Mouse (Mus musculus): ENCODE measurements around the gene Taf1c. TPM values are rescaled to one million over a fixed set of nuclear protein-coding genes. Genes with fewer than 3 reads are reported as not detected.

Taf1c gene
- polyA plus RNA-seq, 1 experiment = 109 TPM

GRCm38 (mm10) chr8:119620116-119620840, 15.3 kb upstream of the Taf1c start:
- TF ChIP-seq CTCF (IDR thresholded peaks at IDR 0.05; ENCODE audit: borderline replicate concordance, control insufficient read depth, extremely low read depth, insufficient read depth, low read length, poor library complexity) = no peak
- no peak for TF ChIP-seq POLR2A (IDR thresholded peaks at IDR 0.05; ENCODE audit: control insufficient read depth, extremely low read depth, insufficient read depth, low read length, poor library complexity)
- no peaks in the 10 kb centered on the region for H3K27me3 ChIP-seq (ENCODE audit: control insufficient read depth, insufficient read depth, low read length)
- H3K4me3 ChIP-seq (ENCODE audit: control insufficient read depth, insufficient read depth, low read length) = no peak overlapping the region
- no peak for DNase-seq
- H3K4me1 ChIP-seq (replicated peaks; ENCODE audit: control insufficient read depth, insufficient read depth, low read length) = no peaks in the 10 kb centered on the region
- H3K27ac ChIP-seq (ENCODE audit: control insufficient read depth, insufficient read depth, low read length) = no peak overlapping the region
- WGBS = 82% methylated on average over 6 of the region's 6 CpGs
- no peaks in the 10 kb centered on the region for H3K36me3 ChIP-seq (ENCODE audit: control insufficient read depth, insufficient read depth, low read length)

GRCm38 (mm10) chr8:119618887-119619286, 13.9 kb upstream of the Taf1c start:
- H3K36me3 ChIP-seq (ENCODE audit: control insufficient read depth, insufficient read depth, low read length) = no peaks in the 10 kb centered on the region
- no peak for DNase-seq
- no peak overlapping the region for H3K27ac ChIP-seq (ENCODE audit: control insufficient read depth, insufficient read depth, low read length)
- 77% methylated on average over 5 of the region's 5 CpGs for WGBS
- H3K27me3 ChIP-seq (ENCODE audit: control insufficient read depth, insufficient read depth, low read length) = no peaks in the 10 kb centered on the region
- no peaks in the 10 kb centered on the region for H3K4me1 ChIP-seq (replicated peaks; ENCODE audit: control insufficient read depth, insufficient read depth, low read length)
- no peak overlapping the region for H3K4me3 ChIP-seq (ENCODE audit: control insufficient read depth, insufficient read depth, low read length)
- TF ChIP-seq CTCF (IDR thresholded peaks at IDR 0.05; ENCODE audit: borderline replicate concordance, control insufficient read depth, extremely low read depth, insufficient read depth, low read length, poor library complexity) (no peak), POLR2A (IDR thresholded peaks at IDR 0.05; ENCODE audit: control insufficient read depth, extremely low read depth, insufficient read depth, low read length, poor library complexity) (no peak)

GRCm38 (mm10) chr8:119617586-119617985, 12.6 kb upstream of the Taf1c start:
- no peak for DNase-seq
- H3K27ac ChIP-seq (ENCODE audit: control insufficient read depth, insufficient read depth, low read length) = no peak overlapping the region
- no peaks in the 10 kb centered on the region for H3K36me3 ChIP-seq (ENCODE audit: control insufficient read depth, insufficient read depth, low read length)
- 91% methylated on average over 5 of the region's 5 CpGs for WGBS
- no peak for TF ChIP-seq POLR2A (IDR thresholded peaks at IDR 0.05; ENCODE audit: control insufficient read depth, extremely low read depth, insufficient read depth, low read length, poor library complexity)
- TF ChIP-seq CTCF (IDR thresholded peaks at IDR 0.05; ENCODE audit: borderline replicate concordance, control insufficient read depth, extremely low read depth, insufficient read depth, low read length, poor library complexity) = no peak
- no peaks in the 10 kb centered on the region for H3K4me1 ChIP-seq (replicated peaks; ENCODE audit: control insufficient read depth, insufficient read depth, low read length)
- H3K4me3 ChIP-seq (ENCODE audit: control insufficient read depth, insufficient read depth, low read length) = no peak overlapping the region
- H3K27me3 ChIP-seq (ENCODE audit: control insufficient read depth, insufficient read depth, low read length) = no peaks in the 10 kb centered on the region

GRCm38 (mm10) chr8:119616811-119617210, 11.8 kb upstream of the Taf1c start:
- 94% methylated on average over 4 of the region's 4 CpGs for WGBS
- no peak for DNase-seq

GRCm38 (mm10) chr8:119616358-119616757, 11.3 kb upstream of the Taf1c start:
- Histone ChIP-seq H3K27me3 (ENCODE audit: control insufficient read depth, insufficient read depth, low read length) (no peaks in the 10 kb centered on the region), H3K4me1 (replicated peaks; ENCODE audit: control insufficient read depth, insufficient read depth, low read length) (no peaks in the 10 kb centered on the region), H3K4me3 (ENCODE audit: control insufficient read depth, insufficient read depth, low read length) (no peak overlapping the region), H3K36me3 (ENCODE audit: control insufficient read depth, insufficient read depth, low read length) (no peaks in the 10 kb centered on the region), H3K27ac (ENCODE audit: control insufficient read depth, insufficient read depth, low read length) (no peak overlapping the region)
- 89% methylated on average over 7 of the region's 7 CpGs for WGBS
- DNase-seq = no peak
- TF ChIP-seq CTCF (IDR thresholded peaks at IDR 0.05; ENCODE audit: borderline replicate concordance, control insufficient read depth, extremely low read depth, insufficient read depth, low read length, poor library complexity) = no peak
- TF ChIP-seq POLR2A (IDR thresholded peaks at IDR 0.05; ENCODE audit: control insufficient read depth, extremely low read depth, insufficient read depth, low read length, poor library complexity) = no peak

More at GRCm38 (mm10) chr8:119616811-119617210, 11.8 kb upstream of the Taf1c start:
- no peak overlapping the region for H3K27ac ChIP-seq (ENCODE audit: control insufficient read depth, insufficient read depth, low read length)
- no peaks in the 10 kb centered on the region for H3K27me3 ChIP-seq (ENCODE audit: control insufficient read depth, insufficient read depth, low read length)
- no peak overlapping the region for H3K4me3 ChIP-seq (ENCODE audit: control insufficient read depth, insufficient read depth, low read length)
- H3K4me1 ChIP-seq (replicated peaks; ENCODE audit: control insufficient read depth, insufficient read depth, low read length) = no peaks in the 10 kb centered on the region
- TF ChIP-seq POLR2A (IDR thresholded peaks at IDR 0.05; ENCODE audit: control insufficient read depth, extremely low read depth, insufficient read depth, low read length, poor library complexity) = no peak
- TF ChIP-seq CTCF (IDR thresholded peaks at IDR 0.05; ENCODE audit: borderline replicate concordance, control insufficient read depth, extremely low read depth, insufficient read depth, low read length, poor library complexity) = no peak
- H3K36me3 ChIP-seq (ENCODE audit: control insufficient read depth, insufficient read depth, low read length) = no peaks in the 10 kb centered on the region

- H3K4me3 ChIP-seq (ENCODE audit: control insufficient read depth, insufficient read depth, low read length) = no peak overlapping the region
- H3K27me3 ChIP-seq (ENCODE audit: control insufficient read depth, insufficient read depth, low read length) = no peaks in the 10 kb centered on the region
- TF ChIP-seq CTCF (IDR thresholded peaks at IDR 0.05; ENCODE audit: borderline replicate concordance, control insufficient read depth, extremely low read depth, insufficient read depth, low read length, poor library complexity) (no peak), POLR2A (IDR thresholded peaks at IDR 0.05; ENCODE audit: control insufficient read depth, extremely low read depth, insufficient read depth, low read length, poor library complexity) (no peak)
- DNase-seq = no peak
- no peaks in the 10 kb centered on the region for H3K36me3 ChIP-seq (ENCODE audit: control insufficient read depth, insufficient read depth, low read length)
- H3K4me1 ChIP-seq (replicated peaks; ENCODE audit: control insufficient read depth, insufficient read depth, low read length) = no peaks in the 10 kb centered on the region
- WGBS = 87% methylated on average over 14 of the region's 14 CpGs
- H3K27ac ChIP-seq (ENCODE audit: control insufficient read depth, insufficient read depth, low read length) = no peak overlapping the region
Observed at GRCm38 (mm10) chr8:119615096-119615495, 10.1 kb upstream of the Taf1c start.
